Mouse (Mus musculus) liver, adult 2 months (tissue): ENCODE measurements around the gene Btg2.

Experiments used
- CTCF ChIP-seq: fragments of 200-500 bp; IDR thresholded peaks from 2 replicates; pipeline ENCODE4 v1.5.1; 2011; ENCODE audit warnings: low read depth, low read length, control low read depth
- POLR2A ChIP-seq: fragments of 200-500 bp; IDR thresholded peaks from 2 replicates; pipeline ENCODE4 v1.6.1; 2011; ENCODE audit warnings: low read length, control low read depth; ENCODE audit not compliant: insufficient read depth; ENCODE audit errors: extremely low read depth

GRCm38 (mm10) chr1:134076789-134077188, 2.1 kb downstream of the Btg2 start:
- no peak for TF ChIP-seq POLR2A
- TF ChIP-seq CTCF = no peak
